Mouse (Mus musculus) kidney, postnatal 0 days (tissue): ENCODE measurements around the gene Rtkn2. TPM values are rescaled to one million over a fixed set of nuclear protein-coding genes. Genes with fewer than 3 reads are reported as not detected.
A peak's percentile ranks its signal among the peaks of the same experiment; 100 is the strongest.

ENCODE experiments used
- ATAC-seq: fragments of 200-750 bp; cut with Nextera tagmentation; replicated peaks from 2 replicates; pipeline ENCODE4 v1.8.0; 2017; ENCODE audit warnings: low read depth, moderate number of reproducible peaks, moderate TSS enrichment, moderate library complexity; ENCODE audit not compliant: low FRiP score
- DNase-seq: peaks from one replicate; pipeline ENCODE4 v3.0.0-alpha.2; 2016; ENCODE audit warnings: low spot score
- H3K27ac ChIP-seq: fragments of 300-500 bp; sonication (generic); 2 replicates; pipeline ENCODE4 v1.5.1; 2014; ENCODE audit warnings: mild to moderate bottlenecking
- H3K27me3 ChIP-seq: fragments of 300-500 bp; sonication (generic); 2 replicates; pipeline ENCODE4 v1.6.1; 2014; ENCODE audit warnings: low read length, mixed read lengths; ENCODE audit not compliant: insufficient read depth
- H3K36me3 ChIP-seq: fragments of 300-500 bp; sonication (generic); 2 replicates; pipeline ENCODE4 v1.6.1; 2014; ENCODE audit warnings: low read length, mixed read lengths; ENCODE audit not compliant: insufficient read depth
- H3K4me1 ChIP-seq: fragments of 300-500 bp; sonication (generic); replicated peaks from 2 replicates; pipeline ENCODE4 v1.6.1; 2014; ENCODE audit warnings: antibody characterized with exemption, low read length, mixed read lengths; ENCODE audit not compliant: insufficient read depth
- H3K4me2 ChIP-seq: fragments of 300-500 bp; sonication (generic); 2 replicates; pipeline ENCODE4 v1.6.1; 2014; ENCODE audit warnings: mild to moderate bottlenecking, low read length, moderate library complexity, mixed read lengths
- H3K4me3 ChIP-seq: fragments of 300-500 bp; sonication (generic); replicated peaks from 2 replicates; pipeline ENCODE4 v1.5.1; 2014; ENCODE audit warnings: low read depth, low read length
- H3K9ac ChIP-seq: fragments of 300-500 bp; sonication (generic); 2 replicates; pipeline ENCODE4 v1.6.1; 2014; ENCODE audit warnings: low read depth, low read length
- H3K9me3 ChIP-seq: fragments of 300-500 bp; sonication (generic); replicated peaks from 2 replicates; pipeline ENCODE4 v1.6.1; 2016; ENCODE audit warnings: low read length, inconsistent platforms, mixed read lengths
- CTCF ChIP-seq: IDR thresholded peaks from 2 replicates; pipeline ENCODE4 v1.5.1; 2016; ENCODE audit warnings: antibody characterized with exemption, low read depth, mild to moderate bottlenecking, moderate library complexity
- WGBS: fragments of 180-500 bp; shearing (Covaris S2); extraction: QIAGEN DNeasy Blood & Tissue Kit; methylation state at CpG from one replicate; pipeline ENCODE4 v1.1.7; 2014; 5-methylcytosine and 5-hydroxymethylcytosine counted together
- polyA plus RNA-seq: library from polyadenylated mRNA; unstranded; fragments of >200 nt; fragmentation: Nextera tagmentation; extraction: Ambion mirVana; gene quantifications from 2 replicates; pipeline ENCODE4 v1.2.1, GENCODE M21; 2015

Rtkn2 gene
- polyA plus RNA-seq, 1 experiment from 2014 or later: 4.4 TPM

- no peak overlapping the region for H3K4me3 ChIP-seq
- no peak overlapping the region for H3K27ac ChIP-seq
- 89% methylated on average over 9 of the region's 9 CpGs for WGBS
- no peaks in the 10 kb centered on the region for H3K9me3 ChIP-seq
- no peaks in the 10 kb centered on the region for H3K4me1 ChIP-seq
- no peak for DNase-seq
- no peak for TF ChIP-seq CTCF
- no peak overlapping the region for H3K9ac ChIP-seq
- no peak overlapping the region for H3K4me2 ChIP-seq
- no peaks in the 10 kb centered on the region for H3K27me3 ChIP-seq
- no peaks in the 10 kb centered on the region for H3K36me3 ChIP-seq
- ATAC-seq: no peak
Observed at GRCm38 (mm10) chr10:68009301-68009700, 29.9 kb downstream of the Rtkn2 start.

- H3K27ac ChIP-seq: no peak overlapping the region
- no peak for DNase-seq
- no peak overlapping the region for H3K4me2 ChIP-seq
- no peaks in the 10 kb centered on the region for H3K36me3 ChIP-seq
- no peak for ATAC-seq
- no peaks in the 10 kb centered on the region for H3K27me3 ChIP-seq
- no peak overlapping the region for H3K4me3 ChIP-seq
- no peak for TF ChIP-seq CTCF
- WGBS: 82% methylated on average over 7 of the region's 7 CpGs
- H3K9ac ChIP-seq: no peak overlapping the region
- H3K4me1 ChIP-seq: no peaks in the 10 kb centered on the region
- H3K9me3 ChIP-seq: no peaks in the 10 kb centered on the region
Observed at GRCm38 (mm10) chr10:68009867-68010266, 30.5 kb downstream of the Rtkn2 start.

GRCm38 (mm10) chr10:68013137-68013536 is 33.8 kb downstream of the Rtkn2 start:
- H3K9me3 ChIP-seq: no peaks in the 10 kb centered on the region
- no peak for ATAC-seq
- H3K4me1 ChIP-seq: no peaks in the 10 kb centered on the region
- no peak overlapping the region for H3K4me2 ChIP-seq
- H3K27ac ChIP-seq: no peak overlapping the region
- H3K27me3 ChIP-seq: no peaks in the 10 kb centered on the region
- no peak overlapping the region for H3K9ac ChIP-seq
- no peak for DNase-seq
- no peak overlapping the region for H3K4me3 ChIP-seq
- H3K36me3 ChIP-seq: no peaks in the 10 kb centered on the region
- TF ChIP-seq CTCF: peak; percentile 73
- 91% methylated on average over 2 of the region's 2 CpGs for WGBS

GRCm38 (mm10) chr10:68020755-68021154 is 41.4 kb downstream of the Rtkn2 start:
- no peak overlapping the region for H3K4me3 ChIP-seq
- ATAC-seq (no peak), DNase-seq (no peak)
- H3K36me3 ChIP-seq: no peaks in the 10 kb centered on the region
- TF ChIP-seq CTCF: no peak
- no peaks in the 10 kb centered on the region for H3K4me1 ChIP-seq
- no peak overlapping the region for H3K9ac ChIP-seq
- H3K27me3 ChIP-seq: no peaks in the 10 kb centered on the region
- WGBS: 75% methylated on average over 2 of the region's 2 CpGs
- H3K27ac ChIP-seq: no peak overlapping the region
- H3K4me2 ChIP-seq: no peak overlapping the region
- H3K9me3 ChIP-seq: no peaks in the 10 kb centered on the region

GRCm38 (mm10) chr10:68025660-68026059 is 46.3 kb downstream of the Rtkn2 start:
- H3K36me3 ChIP-seq: no peaks in the 10 kb centered on the region
- no peak for TF ChIP-seq CTCF
- no peak overlapping the region for H3K27ac ChIP-seq
- WGBS: 79% methylated on average over 3 of the region's 3 CpGs
- 0 out of 2 replicates have a peak, but pooled peaks cover 4% of the 10 kb centered on the region for H3K4me1 ChIP-seq
- H3K4me3 ChIP-seq: no peak overlapping the region
- H3K9ac ChIP-seq: no peak overlapping the region
- H3K27me3 ChIP-seq: no peaks in the 10 kb centered on the region
- H3K4me2 ChIP-seq: no peak overlapping the region
- ATAC-seq (no peak), DNase-seq (no peak)
- no peaks in the 10 kb centered on the region for H3K9me3 ChIP-seq

GRCm38 (mm10) chr10:68028327-68029080 is 49.1 kb downstream of the Rtkn2 start:
- 36% methylated on average over 12 of the region's 12 CpGs for WGBS
- no peaks in the 10 kb centered on the region for H3K36me3 ChIP-seq
- H3K27me3 ChIP-seq: no peaks in the 10 kb centered on the region
- H3K4me1 ChIP-seq: 0 out of 2 replicates have a peak, but pooled peaks cover 4% of the 10 kb centered on the region
- H3K9me3 ChIP-seq: no peaks in the 10 kb centered on the region
- no peak overlapping the region for H3K27ac ChIP-seq
- no peak overlapping the region for H3K9ac ChIP-seq
- TF ChIP-seq CTCF: no peak
- no peak overlapping the region for H3K4me3 ChIP-seq
- no peak overlapping the region for H3K4me2 ChIP-seq
- ATAC-seq: peak; percentile 40; the same call in 1 of the 2 replicates
- DNase-seq: peak; percentile 59
